ENCODE assay signal across 8 mouse cellular contexts in the genomic region with DNA sequence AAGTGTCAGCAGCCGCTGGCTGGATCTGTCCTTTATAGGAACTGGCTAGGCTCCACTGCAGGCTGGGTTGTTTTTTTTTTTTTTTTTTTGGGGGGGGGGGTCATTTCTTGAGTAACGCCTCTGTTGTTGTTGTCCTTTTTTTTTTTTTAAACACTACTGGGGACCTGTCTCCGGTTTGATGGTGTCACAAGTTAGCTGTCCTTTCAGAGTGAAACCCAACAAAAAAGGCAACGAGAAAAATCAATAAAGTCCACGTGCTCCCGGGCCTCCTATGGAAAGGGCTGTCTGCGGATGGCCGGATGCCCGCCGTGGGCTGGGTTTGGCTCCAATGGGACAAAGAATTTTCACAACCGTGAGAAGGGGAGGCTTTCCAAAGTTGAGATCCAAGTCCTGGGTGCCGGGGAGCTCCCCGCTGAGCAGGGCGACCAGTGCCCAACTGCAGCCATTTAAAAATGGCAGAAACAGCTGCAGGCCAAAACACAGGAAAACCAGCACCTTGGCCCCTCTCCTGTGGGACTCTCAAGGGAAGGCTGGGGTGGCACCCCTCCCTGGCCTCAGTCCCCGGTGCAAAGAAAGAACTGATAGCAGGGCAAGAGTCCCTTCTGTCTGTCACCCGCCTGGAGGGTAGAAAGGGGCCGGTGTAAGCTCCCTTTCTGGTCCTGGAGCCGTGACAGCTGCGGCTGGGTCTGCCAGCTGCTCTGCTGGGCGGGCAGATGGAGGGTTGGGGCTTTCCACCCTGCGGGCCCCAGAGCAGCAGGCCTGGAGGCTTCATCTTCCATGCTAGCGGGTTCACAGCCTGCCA. TPM values are rescaled to one million over a fixed set of nuclear protein-coding genes. Genes with fewer than 3 reads are reported as not detected.
A peak's percentile ranks its signal among the peaks of the same experiment; 100 is the strongest.
DNase-seq lines count a peak whose midpoint lies in the region; ATAC-seq lines count a peak whose summit lies in the region.

No protein-coding gene starts in this region.

- peak overlapping the region; percentile 99 for H3K9ac ChIP-seq in hindbrain, embryonic 11.5 days (ENCODE audit: low read depth, low read length)

- peak overlapping the region; percentile 99 for H3K27ac ChIP-seq in hindbrain, embryonic 11.5 days (ENCODE audit: low read depth, low read length)

- no peaks in the 10 kb centered on the region for H3K9me3 ChIP-seq in hindbrain, embryonic 11.5 days (ENCODE audit: control insufficient read depth, low read length)

- DNase-seq in NIH3T3 (ENCODE audit: low read depth): peak; percentile 96
- DNase-seq in cerebellum, adult 8-10 months: peak; percentile 45
- peak; percentile 37 for DNase-seq in forelimb bud, embryonic 11.5 days (ENCODE audit: low read depth, low spot score)
- peak; percentile 73 for DNase-seq in hindbrain, embryonic 11.5 days (ENCODE audit: low spot score)
- peak; percentile 35 to 57 for DNase-seq in layer of hippocampus, postnatal 25 days (ENCODE audit: extremely low spot score in 1 of 2, low spot score in 1 of 2)
- DNase-seq in lung, postnatal 36 days: peak; percentile 81
- DNase-seq in right cerebral cortex, adult 2 months (ENCODE audit: low spot score in 2 of 2): peak; percentile 50
- peak; percentile 69 to 79 for DNase-seq in urinary bladder, postnatal 4 days (ENCODE audit: low spot score in 2 of 2)

- H3K4me1 ChIP-seq in hindbrain, embryonic 11.5 days (replicated peaks; ENCODE audit: control insufficient read depth, insufficient read depth, low read length): 0 out of 2 replicates have a peak, but pooled peaks cover 5% of the 10 kb centered on the region

- peak overlapping the region; percentile 93 for H3K4me3 ChIP-seq in hindbrain, embryonic 11.5 days (ENCODE audit: low read depth, low read length)

- peak; percentile 69 for ATAC-seq in hindbrain, embryonic 11.5 days (ENCODE audit: low FRiP score)

- 1% methylated on average over 21 of the region's 22 CpGs for WGBS in hindbrain, embryonic 11.5 days

- H3K4me2 ChIP-seq in hindbrain, embryonic 11.5 days (replicated peaks; ENCODE audit: low read depth, low read length): peak overlapping the region; percentile 94

- H3K27me3 ChIP-seq in hindbrain, embryonic 11.5 days (ENCODE audit: control insufficient read depth, insufficient read depth, low read length): no peaks in the 10 kb centered on the region

- H3K36me3 ChIP-seq in hindbrain, embryonic 11.5 days (ENCODE audit: control insufficient read depth, insufficient read depth, low read length): 0 out of 2 replicates have a peak, but pooled peaks cover 2% of the 10 kb centered on the region

RNA-seq across cellular contexts. Expression of gene Bcl7a, which starts 2.4 kb away (rescaled TPM):
- polyA plus RNA-seq in hindbrain, embryonic 11.5 days (2014; fragmentation: Nextera tagmentation; extraction: Ambion mirVana): 56.8 and 63.7 TPM in 2 replicates
- total RNA-seq in layer of hippocampus, postnatal 25 days (2021): 10 to 100 TPM; 68.7 to 70.3 TPM

RNA-seq across cellular contexts. Expression of gene Mlxip, which starts 48.5 kb away (rescaled TPM):
- 16.8 and 18.2 TPM in 2 replicates for polyA plus RNA-seq in hindbrain, embryonic 11.5 days (2014; fragmentation: Nextera tagmentation; extraction: Ambion mirVana)
- total RNA-seq in layer of hippocampus, postnatal 25 days (2021): 10 to 100 TPM; 16.6 to 21.6 TPM

Comparison
In these comparisons a context has a peak if more than half of its experiments do, and no peak if none do; other contexts are left out.
1. Peak in every context shown above with its lines: DNase-seq, ATAC-seq, H3K4me3 ChIP-seq and H3K27ac ChIP-seq.
2. DNase-seq: peak in every context shown above with its lines; median percentile 96 in NIH3T3; 81 in lung, postnatal 36 days; 74 in urinary bladder, postnatal 4 days; 73 in hindbrain, embryonic 11.5 days; 50 in right cerebral cortex, adult 2 months; 46 in layer of hippocampus, postnatal 25 days; 45 in cerebellum, adult 8-10 months; 37 in forelimb bud, embryonic 11.5 days.